Mouse (Mus musculus): ENCODE results near the gene Olfr640. TPM values are rescaled to one million over a fixed set of nuclear protein-coding genes. Genes with fewer than 3 reads are reported as not detected.

Gene Olfr640
- not detected in 2 replicates for polyA plus RNA-seq (2015; fragmentation: Nextera tagmentation; extraction: Ambion mirVana)

GRCm38 (mm10) chr7:104025473-104025872 is at the start of gene Olfr640:
TSS of gene Olfr640 (minus strand) at chr7:104025573.
- Histone ChIP-seq H3K4me2 (replicated peaks) (no peak within 1 kb of the TSS), H3K27ac (no peak within 1 kb of the TSS), H3K27me3 (no peaks in the 10 kb centered on the region), H3K9me3 (no peaks in the 10 kb centered on the region), H3K36me3 (no peaks in the 10 kb centered on the region), H3K4me1 (replicated peaks) (no peaks in the 10 kb centered on the region), H3K4me3 (replicated peaks) (no peak within 1 kb of the TSS), H3K9ac (replicated peaks) (no peak within 1 kb of the TSS)
- WGBS = 84% methylated on average over 6 of the region's 6 CpGs
- ATAC-seq = no peak

GRCm38 (mm10) chr7:104071769-104072168 is 46.4 kb upstream of the Olfr640 start, which contains the start of gene Olfr644:
TSS of gene Olfr644 (minus strand) at chr7:104071869.
- H3K4me3 ChIP-seq (replicated peaks) = no peak within 1 kb of the TSS

GRCm38 (mm10) chr7:104061345-104061744 is 36.0 kb upstream of the Olfr640 start, which contains the start of gene 4930516K23Rik:
TSS of gene 4930516K23Rik (minus strand) at chr7:104061445.
- Histone ChIP-seq H3K27ac (no peak within 1 kb of the TSS), H3K4me3 (replicated peaks) (no peak within 1 kb of the TSS), H3K36me3 (no peaks in the 10 kb centered on the region), H3K9ac (replicated peaks) (no peak within 1 kb of the TSS), H3K4me1 (replicated peaks) (no peaks in the 10 kb centered on the region), H3K9me3 (no peaks in the 10 kb centered on the region), H3K4me2 (replicated peaks) (no peak within 1 kb of the TSS), H3K27me3 (no peaks in the 10 kb centered on the region)
- ATAC-seq = no peak
- 49% methylated on average over 2 of the region's 2 CpGs for WGBS

More at GRCm38 (mm10) chr7:104071769-104072168, 46.4 kb upstream of the Olfr640 start, which contains the start of gene Olfr644:
- 80% methylated on average over 2 of the region's 2 CpGs for WGBS
- H3K4me2 ChIP-seq (replicated peaks) = no peak within 1 kb of the TSS
- H3K9ac ChIP-seq (replicated peaks) = no peak within 1 kb of the TSS
- no peaks in the 10 kb centered on the region for H3K36me3 ChIP-seq
- H3K27me3 ChIP-seq = no peaks in the 10 kb centered on the region
- no peaks in the 10 kb centered on the region for H3K4me1 ChIP-seq (replicated peaks)
- no peak for ATAC-seq
- H3K9me3 ChIP-seq = peaks cover 5% of the 10 kb centered on the region
- no peak within 1 kb of the TSS for H3K27ac ChIP-seq

GRCm38 (mm10) chr7:104059215-104059614 is 33.8 kb upstream of the Olfr640 start:
- no peaks in the 10 kb centered on the region for H3K4me1 ChIP-seq (replicated peaks)
- no peak overlapping the region for H3K27ac ChIP-seq
- no peak for ATAC-seq
- H3K4me3 ChIP-seq (replicated peaks) = no peak overlapping the region
- H3K4me2 ChIP-seq (replicated peaks) = no peak overlapping the region
- no peaks in the 10 kb centered on the region for H3K9me3 ChIP-seq
- H3K36me3 ChIP-seq = no peaks in the 10 kb centered on the region
- no peaks in the 10 kb centered on the region for H3K27me3 ChIP-seq
- 93% methylated on average over 1 of the region's 1 CpGs for WGBS
- no peak overlapping the region for H3K9ac ChIP-seq (replicated peaks)

GRCm38 (mm10) chr7:104052566-104052965 is 27.2 kb upstream of the Olfr640 start, which contains the start of gene Olfr642:
TSS of gene Olfr642 (minus strand) at chr7:104052666.
- no peak within 1 kb of the TSS for H3K27ac ChIP-seq
- H3K4me1 ChIP-seq (replicated peaks) = no peaks in the 10 kb centered on the region
- WGBS = 79% methylated on average over 1 of the region's 1 CpGs
- ATAC-seq = no peak
- H3K36me3 ChIP-seq = no peaks in the 10 kb centered on the region
- no peak within 1 kb of the TSS for H3K9ac ChIP-seq (replicated peaks)
- H3K9me3 ChIP-seq = no peaks in the 10 kb centered on the region
- H3K27me3 ChIP-seq = no peaks in the 10 kb centered on the region
- no peak within 1 kb of the TSS for H3K4me2 ChIP-seq (replicated peaks)
- no peak within 1 kb of the TSS for H3K4me3 ChIP-seq (replicated peaks)

GRCm38 (mm10) chr7:104050745-104051144 is 25.4 kb upstream of the Olfr640 start:
- WGBS = 91% methylated on average over 4 of the region's 4 CpGs
- Histone ChIP-seq H3K27ac (no peak overlapping the region), H3K4me2 (replicated peaks) (no peak overlapping the region), H3K36me3 (no peaks in the 10 kb centered on the region), H3K4me1 (replicated peaks) (no peaks in the 10 kb centered on the region), H3K9me3 (no peaks in the 10 kb centered on the region), H3K27me3 (no peaks in the 10 kb centered on the region), H3K4me3 (replicated peaks) (no peak overlapping the region), H3K9ac (replicated peaks) (no peak overlapping the region)
- ATAC-seq = no peak

GRCm38 (mm10) chr7:104035145-104035544 is 9.8 kb upstream of the Olfr640 start, which contains the start of gene Olfr641:
TSS of gene Olfr641 (plus strand) at chr7:104035445.
- Histone ChIP-seq H3K27ac (no peak within 1 kb of the TSS), H3K27me3 (no peaks in the 10 kb centered on the region), H3K4me2 (replicated peaks) (no peak within 1 kb of the TSS), H3K9me3 (no peaks in the 10 kb centered on the region), H3K4me1 (replicated peaks) (no peaks in the 10 kb centered on the region), H3K9ac (replicated peaks) (no peak within 1 kb of the TSS), H3K4me3 (replicated peaks) (no peak within 1 kb of the TSS), H3K36me3 (no peaks in the 10 kb centered on the region)
- 72% methylated on average over 1 of the region's 1 CpGs for WGBS
- ATAC-seq = no peak

GRCm38 (mm10) chr7:104026978-104027377 is 1.6 kb upstream of the Olfr640 start:
- Histone ChIP-seq H3K27me3 (no peaks in the 10 kb centered on the region), H3K4me3 (replicated peaks) (no peak overlapping the region), H3K9ac (replicated peaks) (no peak overlapping the region), H3K4me2 (replicated peaks) (no peak overlapping the region), H3K36me3 (no peaks in the 10 kb centered on the region), H3K9me3 (no peaks in the 10 kb centered on the region), H3K27ac (no peak overlapping the region), H3K4me1 (replicated peaks) (no peaks in the 10 kb centered on the region)
- ATAC-seq = no peak
- WGBS = 77% methylated on average over 3 of the region's 3 CpGs

GRCm38 (mm10) chr7:104021651-104022050 is 3.7 kb downstream of the Olfr640 start:
- no peaks in the 10 kb centered on the region for H3K4me1 ChIP-seq (replicated peaks)
- no peak overlapping the region for H3K4me2 ChIP-seq (replicated peaks)
- H3K27me3 ChIP-seq = no peaks in the 10 kb centered on the region
- no peak overlapping the region for H3K4me3 ChIP-seq (replicated peaks)
- no peaks in the 10 kb centered on the region for H3K36me3 ChIP-seq
- H3K9me3 ChIP-seq = no peaks in the 10 kb centered on the region
- no peak for ATAC-seq
- H3K9ac ChIP-seq (replicated peaks) = no peak overlapping the region
- H3K27ac ChIP-seq = no peak overlapping the region
- 92% methylated on average over 6 of the region's 6 CpGs for WGBS

- no peak for ATAC-seq
Measured at GRCm38 (mm10) chr7:104018953-104019352, 6.4 kb downstream of the Olfr640 start.

GRCm38 (mm10) chr7:104017203-104017602 is 8.2 kb downstream of the Olfr640 start, which contains the start of gene Olfr639:
TSS of gene Olfr639 (minus strand) at chr7:104017303.
- no peak within 1 kb of the TSS for H3K4me2 ChIP-seq (replicated peaks)
- no peaks in the 10 kb centered on the region for H3K27me3 ChIP-seq
- ATAC-seq = no peak
- H3K4me1 ChIP-seq (replicated peaks) = no peaks in the 10 kb centered on the region
- no peak within 1 kb of the TSS for H3K4me3 ChIP-seq (replicated peaks)
- no peaks in the 10 kb centered on the region for H3K36me3 ChIP-seq
- H3K9me3 ChIP-seq = no peaks in the 10 kb centered on the region
- no peak within 1 kb of the TSS for H3K9ac ChIP-seq (replicated peaks)
- H3K27ac ChIP-seq = no peak within 1 kb of the TSS

More at GRCm38 (mm10) chr7:104018953-104019352, 6.4 kb downstream of the Olfr640 start:
- H3K4me1 ChIP-seq (replicated peaks) = no peaks in the 10 kb centered on the region
- H3K27ac ChIP-seq = no peak overlapping the region
- WGBS = 80% methylated on average over 1 of the region's 1 CpGs
- no peak overlapping the region for H3K4me2 ChIP-seq (replicated peaks)
- H3K27me3 ChIP-seq = no peaks in the 10 kb centered on the region
- H3K36me3 ChIP-seq = no peaks in the 10 kb centered on the region
- H3K4me3 ChIP-seq (replicated peaks) = no peak overlapping the region
- H3K9ac ChIP-seq (replicated peaks) = no peak overlapping the region
- no peaks in the 10 kb centered on the region for H3K9me3 ChIP-seq

- Histone ChIP-seq H3K4me3 (replicated peaks) (no peak overlapping the region), H3K27ac (no peak overlapping the region), H3K4me1 (replicated peaks) (no peaks in the 10 kb centered on the region), H3K9ac (replicated peaks) (no peak overlapping the region), H3K27me3 (no peaks in the 10 kb centered on the region), H3K36me3 (no peaks in the 10 kb centered on the region), H3K9me3 (no peaks in the 10 kb centered on the region), H3K4me2 (replicated peaks) (no peak overlapping the region)
- ATAC-seq = no peak
Measured at GRCm38 (mm10) chr7:103999124-103999523, 26.2 kb downstream of the Olfr640 start.

GRCm38 (mm10) chr7:103998446-103998845 is 26.9 kb downstream of the Olfr640 start, which contains the start of gene Olfr638:
TSS of gene Olfr638 (plus strand) at chr7:103998746.
- no peaks in the 10 kb centered on the region for H3K4me1 ChIP-seq (replicated peaks)
- H3K4me2 ChIP-seq (replicated peaks) = no peak within 1 kb of the TSS
- no peaks in the 10 kb centered on the region for H3K36me3 ChIP-seq
- H3K9me3 ChIP-seq = no peaks in the 10 kb centered on the region
- H3K4me3 ChIP-seq (replicated peaks) = no peak within 1 kb of the TSS
- H3K9ac ChIP-seq (replicated peaks) = no peak within 1 kb of the TSS
- no peak within 1 kb of the TSS for H3K27ac ChIP-seq
- no peak for ATAC-seq
- H3K27me3 ChIP-seq = no peaks in the 10 kb centered on the region
